Mouse (Mus musculus) duodenum, adult 2 months (tissue): ENCODE measurements around the gene Cntnap1. TPM values are rescaled to one million over a fixed set of nuclear protein-coding genes. Genes with fewer than 3 reads are reported as not detected.

Experiments used
- polyA plus RNA-seq: library from polyadenylated mRNA; depleted of rRNA; stranded (reverse); fragments of >200 nt; gene quantifications from 2 replicates; pipeline ENCODE4 v1.2.3, GENCODE M21; 2012; ENCODE audit warnings: low replicate concordance; rRNA removed

The Cntnap1 gene
- 2.5 and 3.7 TPM in 2 replicates for polyA plus RNA-seq

DNA sequence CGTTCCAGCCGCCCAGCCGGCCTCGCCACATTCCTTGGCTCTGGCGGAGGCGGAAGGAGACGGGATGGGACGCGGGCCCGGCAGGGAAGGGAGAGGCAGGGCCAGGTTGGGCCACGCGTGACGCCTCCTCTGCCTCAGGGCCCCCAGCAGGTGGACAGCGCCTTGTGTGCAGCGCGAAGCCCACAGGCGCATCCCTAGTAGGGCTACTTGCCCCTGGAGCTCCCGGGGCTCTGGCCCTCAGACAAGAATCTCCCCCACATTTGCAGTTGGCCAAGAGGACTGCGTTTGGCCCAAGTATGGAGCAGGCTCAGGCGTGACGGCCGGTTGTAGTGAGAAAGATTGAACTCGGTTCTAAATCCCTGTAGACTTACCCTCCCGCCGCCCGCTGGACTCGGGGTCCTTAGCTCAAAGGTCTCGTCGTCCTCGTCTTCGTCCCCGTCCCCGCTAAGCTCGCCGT, at the start of gene Cntnap1:
Cntnap1 (plus strand) TSS at position 170 of the 457 bp plus-strand sequence.

DNA sequence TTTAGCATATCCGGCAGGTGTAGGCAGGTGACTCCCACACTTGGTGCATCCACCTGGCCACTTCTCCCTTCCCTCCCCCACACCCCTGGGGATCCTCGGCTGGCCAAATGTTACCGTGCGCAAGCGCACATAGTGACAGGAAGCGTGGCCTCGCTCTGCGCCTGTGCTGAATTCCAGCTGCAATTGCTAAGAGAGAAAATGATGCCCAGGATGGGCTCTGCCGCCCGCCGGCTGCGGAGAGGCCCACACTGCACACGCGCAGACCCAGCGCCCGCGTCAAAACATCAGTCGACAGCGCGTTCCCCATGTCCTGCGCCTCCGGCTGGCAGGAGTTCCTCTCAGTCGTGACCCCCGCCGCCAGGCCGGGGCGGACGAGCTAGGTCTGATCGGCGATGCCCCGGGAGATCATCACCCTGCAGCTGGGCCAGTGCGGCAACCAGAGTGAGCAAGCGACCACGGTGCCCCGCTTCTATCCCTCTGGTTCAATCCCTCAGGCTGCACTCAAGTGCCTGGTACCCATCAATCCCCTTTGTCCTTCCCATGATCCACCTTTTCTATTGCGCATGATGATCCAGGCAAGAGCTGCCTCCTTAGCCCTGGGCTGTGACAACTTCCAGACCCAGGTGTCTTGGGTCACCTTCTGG, 14.5 kb upstream of the Cntnap1 start, which contains the start of gene Tubg2:
Tubg2 (plus strand) TSS at position 180 of the 644 bp plus-strand sequence.

DNA sequence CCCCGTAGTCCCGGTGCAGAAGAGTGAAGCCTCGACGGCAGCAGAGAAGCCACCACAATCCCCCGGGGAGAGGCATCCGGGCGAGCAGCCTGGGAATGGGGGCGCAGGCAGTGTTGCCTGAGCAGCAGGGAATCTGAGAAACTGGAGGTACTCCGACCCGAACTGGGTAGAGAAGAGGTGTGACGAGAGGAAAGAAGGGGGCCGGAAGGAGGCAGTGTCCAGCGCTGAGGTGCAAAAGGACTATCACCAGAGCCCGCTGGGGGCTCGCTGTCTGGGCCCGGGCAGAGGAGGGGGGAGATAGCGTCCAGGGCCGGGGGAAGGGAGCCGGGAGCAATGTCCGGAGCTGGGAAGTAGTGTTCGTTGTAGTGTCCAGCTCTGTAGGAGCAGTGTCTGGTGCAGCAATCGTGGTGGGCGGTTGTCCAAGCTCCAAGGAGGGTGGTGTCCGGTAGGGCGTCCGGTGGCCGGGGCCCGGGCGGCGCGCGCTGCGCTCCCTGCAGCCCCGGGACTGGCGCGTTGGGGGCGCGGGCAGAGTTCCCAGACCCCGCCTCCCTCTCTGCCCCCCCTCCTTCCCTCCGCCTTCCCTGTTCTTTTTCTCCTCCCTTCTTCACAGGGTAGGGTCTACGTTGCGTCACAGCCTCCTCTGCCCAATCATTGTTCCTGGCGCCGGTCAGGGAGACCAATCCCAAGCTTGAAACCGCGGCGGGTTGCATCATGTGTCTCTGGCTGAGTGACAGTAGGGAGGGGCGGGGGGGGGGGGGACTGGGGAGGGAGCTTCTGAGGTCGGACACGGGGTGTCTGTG, 688 bp downstream of the Cntnap1 start, which contains the start of gene Plekhh3:
Plekhh3 (minus strand) TSS at position 541 of the 800 bp plus-strand sequence.

GRCm38 (mm10) chr11:101174851-101175628, 4.7 kb downstream of the Cntnap1 start, which contains the start of gene Ccr10:
TSS of gene Ccr10 (minus strand) at chr11:101175443.

GRCm38 (mm10) chr11:101226065-101226701, 55.9 kb downstream of the Cntnap1 start, which contains the start of gene Ezh1:
TSS of gene Ezh1 (minus strand) at chr11:101226463.

Other genes with a start within 250 kb of the Cntnap1 start
- 48.3 and 72.0 TPM in 2 replicates for gene Stat3, start 231.0 kb upstream of the Cntnap1 start, polyA plus RNA-seq
- 27.3 and 28.8 TPM in 2 replicates for gene Cavin1, start 199.6 kb upstream of the Cntnap1 start, polyA plus RNA-seq
- 75.6 and 77.5 TPM in 2 replicates for gene Atp6v0a1, start 161.1 kb upstream of the Cntnap1 start, polyA plus RNA-seq
- 18.0 and 24.9 TPM in 2 replicates for gene Naglu, start 100.5 kb upstream of the Cntnap1 start, polyA plus RNA-seq
- 0.22 TPM in 1 of 2 replicates, not detected in the other for gene Hsd17b1, start 92.1 kb upstream of the Cntnap1 start, polyA plus RNA-seq
- 52.0 and 53.1 TPM in 2 replicates for gene Coasy, start 88.0 kb upstream of the Cntnap1 start, polyA plus RNA-seq
- gene Mlx, start 83.2 kb upstream of the Cntnap1 start, polyA plus RNA-seq: 55.4 and 114 TPM in 2 replicates
- gene Psmc3ip, start 75.1 kb upstream of the Cntnap1 start, polyA plus RNA-seq: 0.21 and 0.25 TPM in 2 replicates
- gene Retreg3, start 50.6 kb upstream of the Cntnap1 start, polyA plus RNA-seq: 34.1 and 45.4 TPM in 2 replicates
- 12.9 and 14.6 TPM in 2 replicates for gene Tubg1, start 50.6 kb upstream of the Cntnap1 start, polyA plus RNA-seq
- gene Tubg2, start 14.6 kb upstream of the Cntnap1 start, polyA plus RNA-seq: 1.4 and 1.8 TPM in 2 replicates
- gene Plekhh3, start 828 bp downstream of the Cntnap1 start, polyA plus RNA-seq: 49.1 and 101 TPM in 2 replicates
- 17.2 and 32.6 TPM in 2 replicates for gene Ccr10, start 4.9 kb downstream of the Cntnap1 start, polyA plus RNA-seq
- gene Ezh1, start 55.9 kb downstream of the Cntnap1 start, polyA plus RNA-seq: 16.0 and 18.3 TPM in 2 replicates
- gene Ramp2, start 75.5 kb downstream of the Cntnap1 start, polyA plus RNA-seq: 30.1 and 31.9 TPM in 2 replicates
- gene Vps25, start 83.2 kb downstream of the Cntnap1 start, polyA plus RNA-seq: 87.6 and 146 TPM in 2 replicates
- 5.5 and 6.8 TPM in 2 replicates for gene Wnk4, start 90.0 kb downstream of the Cntnap1 start, polyA plus RNA-seq
- gene Cntd1, start 108.5 kb downstream of the Cntnap1 start, polyA plus RNA-seq: 0.22 and 0.28 TPM in 2 replicates
- 579 and 638 TPM in 2 replicates for gene Coa3, start 108.6 kb downstream of the Cntnap1 start, polyA plus RNA-seq
- gene Becn1, start 131.8 kb downstream of the Cntnap1 start, polyA plus RNA-seq: 87.7 and 128 TPM in 2 replicates
- gene Psme3, start 145.7 kb downstream of the Cntnap1 start, polyA plus RNA-seq: 22.3 and 29.3 TPM in 2 replicates
- gene Aoc2, start 154.5 kb downstream of the Cntnap1 start, polyA plus RNA-seq: 5.0 TPM in 2 replicates
- 5.4 and 11.8 TPM in 2 replicates for gene Aoc3, start 160.1 kb downstream of the Cntnap1 start, polyA plus RNA-seq
- gene G6pc, start 197.0 kb downstream of the Cntnap1 start, polyA plus RNA-seq: 9.9 and 11.1 TPM in 2 replicates
- 13.6 TPM in 2 replicates for gene Aarsd1, start 247.1 kb downstream of the Cntnap1 start, polyA plus RNA-seq